Mouse (Mus musculus) mesoderm, embryonic 11.5 days (tissue): Measurements from ENCODE around the gene Clic3.
"Not testable (repeated sequence)": the region's sequence is repeated elsewhere in the genome, so short reads cannot be mapped to it uniquely, and the experiment has no call there.

Experiments
- DNase-seq: peaks from one replicate; pipeline ENCODE4 v3.0.0-alpha.2; 2012; ENCODE audit warnings: low read depth, low spot score

Gene Clic3

GRCm38 (mm10) chr2:25456205-25456953 lies at the start of gene Clic3:
Gene Clic3, plus strand, starts transcription at chr2:25456838.
- DNase-seq: no peak

GRCm38 (mm10) chr2:25408908-25409307 lies 47.7 kb upstream of the Clic3 start:
- DNase-seq: no peak

GRCm38 (mm10) chr2:25413436-25413835 lies 43.2 kb upstream of the Clic3 start:
- DNase-seq: not testable (repeated sequence)

GRCm38 (mm10) chr2:25417426-25417825 lies 39.2 kb upstream of the Clic3 start:
- DNase-seq: no peak

DNA sequence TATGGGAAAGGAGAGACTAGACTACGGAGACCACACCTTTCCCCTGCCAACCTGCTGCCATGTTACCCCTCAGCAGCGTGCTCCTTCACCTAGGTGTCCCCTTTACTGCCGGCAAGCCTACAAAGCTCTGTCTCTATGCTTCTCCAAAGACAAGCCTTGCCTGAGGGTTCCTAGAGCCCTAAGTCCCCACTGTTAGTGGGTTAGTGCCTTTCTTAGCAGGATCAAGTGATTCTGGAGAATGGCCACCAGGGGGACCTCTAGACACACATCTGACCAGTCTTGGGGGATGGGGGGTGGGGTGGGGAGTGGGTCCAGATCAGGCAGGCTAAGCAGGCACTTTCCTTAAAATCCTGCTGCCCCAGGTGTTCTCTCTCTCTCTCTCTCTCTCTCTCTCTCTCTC lies 34.7 kb upstream of the Clic3 start:
- DNase-seq: peak; percentile 81

DNA sequence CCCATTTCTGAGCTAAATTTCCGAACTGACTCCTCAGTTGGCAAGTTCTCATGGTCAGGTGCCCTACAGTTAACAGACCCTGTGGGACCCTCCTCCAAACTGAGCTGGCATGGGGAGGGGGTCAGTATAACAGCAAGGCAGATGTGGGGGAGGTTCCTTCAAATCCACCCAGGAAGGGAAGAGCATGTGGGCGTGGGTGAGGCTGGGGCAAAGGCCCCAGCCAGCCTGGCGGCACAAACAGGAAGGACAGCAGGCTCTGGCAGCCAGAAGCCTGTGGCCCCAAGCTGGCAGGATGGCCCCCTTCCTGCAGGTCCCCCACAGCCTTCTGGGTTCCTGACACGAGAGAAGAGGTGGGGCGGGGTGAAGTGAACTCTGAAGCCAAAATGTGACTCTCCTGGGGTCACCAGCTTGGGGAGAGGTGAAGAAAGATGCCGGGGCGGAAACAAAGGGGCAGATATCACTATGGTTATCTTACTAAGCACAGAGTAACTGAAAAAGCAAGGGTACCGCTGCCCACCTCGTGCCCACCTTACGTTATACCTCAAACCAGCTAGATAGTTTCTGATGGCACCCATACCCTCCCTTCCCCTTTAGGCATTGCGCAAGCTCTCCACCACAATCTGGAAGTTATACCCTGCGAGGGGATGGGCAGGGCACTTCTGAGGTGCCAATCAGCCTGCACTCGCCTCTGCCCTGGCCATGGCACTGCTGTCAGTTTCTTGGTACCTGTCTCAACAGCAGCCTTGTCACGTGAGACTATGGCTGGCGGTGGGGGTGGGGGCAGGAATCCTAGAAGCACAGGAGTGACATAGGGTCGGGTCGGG lies 33.8 kb upstream of the Clic3 start, which contains the start of gene Fut7:
Gene Fut7 (plus strand): TSS at position 681 of the 824 bp plus-strand sequence.
- DNase-seq: no peak

- DNase-seq: no peak
Measured at GRCm38 (mm10) chr2:25423626-25424025, 33.0 kb upstream of the Clic3 start.

- no peak for DNase-seq
Measured at GRCm38 (mm10) chr2:25425481-25425880, 31.2 kb upstream of the Clic3 start.

GRCm38 (mm10) chr2:25426721-25427191 lies 29.9 kb upstream of the Clic3 start:
- peak; percentile 74 for DNase-seq

DNA sequence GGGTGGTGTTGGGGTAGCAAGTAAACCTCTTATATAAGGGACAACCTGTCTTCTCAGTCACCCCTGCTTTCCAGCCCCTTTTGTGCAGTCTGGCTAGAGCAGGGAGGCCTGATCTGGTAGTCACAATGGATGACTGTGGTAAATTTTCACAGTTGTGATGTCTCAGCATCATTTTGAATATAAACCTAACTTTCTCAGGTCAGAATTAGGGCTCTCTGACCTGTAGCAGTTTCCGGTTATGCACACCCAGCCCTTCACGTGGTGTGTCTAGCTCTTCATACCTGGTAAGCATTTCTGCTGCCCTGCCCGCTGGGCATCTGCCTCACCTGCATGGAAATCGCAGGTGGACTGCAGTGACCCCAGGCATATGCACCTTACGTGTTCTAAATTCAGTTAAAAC lies 29.4 kb upstream of the Clic3 start:
- no peak for DNase-seq

GRCm38 (mm10) chr2:25428442-25429236 lies 28.0 kb upstream of the Clic3 start, which contains the start of gene Abca2:
Gene Abca2, plus strand, starts transcription at chr2:25428703.
- DNase-seq: peak; percentile 94

- DNase-seq: no peak
Measured at GRCm38 (mm10) chr2:25429435-25430180, 27.0 kb upstream of the Clic3 start.

DNA sequence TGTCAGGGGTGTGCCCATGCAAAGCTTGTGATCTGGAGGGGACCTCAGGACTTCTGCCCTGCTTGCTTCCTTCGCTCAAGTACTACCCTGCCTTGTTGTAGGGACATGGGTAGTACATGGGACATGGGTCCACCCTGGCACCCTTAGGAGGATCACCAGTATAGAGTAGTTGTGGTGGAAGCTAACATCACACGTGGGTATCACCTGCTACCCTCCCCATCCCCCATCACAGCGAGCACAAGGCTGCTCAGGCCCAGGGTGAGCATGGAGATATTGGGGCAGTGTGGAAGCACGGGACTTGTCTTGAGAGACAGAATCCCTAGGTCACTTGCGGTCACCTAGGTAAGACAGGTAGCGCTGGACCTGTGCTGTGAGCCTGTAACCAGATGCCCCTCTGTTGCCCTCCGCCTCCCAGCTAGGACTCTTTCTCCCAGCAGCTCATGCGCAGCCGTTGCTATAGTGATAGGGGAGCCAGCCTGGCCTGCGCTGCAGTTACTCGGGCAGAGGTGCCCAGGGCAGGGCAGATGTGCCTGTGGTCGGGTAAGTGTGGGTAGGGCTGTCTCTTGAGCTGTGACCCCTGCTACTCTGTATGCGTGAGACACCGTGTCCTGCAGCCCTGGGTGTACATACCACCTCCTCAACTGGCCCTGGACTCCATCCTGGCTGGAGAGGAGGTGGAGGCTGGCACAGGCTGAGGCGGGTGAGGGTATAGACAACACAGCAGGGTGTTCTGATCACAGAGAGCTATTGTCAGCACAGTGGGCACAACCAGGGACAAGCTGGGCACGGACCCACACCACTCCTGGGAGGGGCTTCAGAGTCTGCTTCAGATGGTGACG lies 26.0 kb upstream of the Clic3 start:
- DNase-seq: no peak

- DNase-seq: no peak
Measured at GRCm38 (mm10) chr2:25431308-25431855, 25.3 kb upstream of the Clic3 start.

GRCm38 (mm10) chr2:25432326-25433098 lies 24.1 kb upstream of the Clic3 start:
- no peak for DNase-seq

GRCm38 (mm10) chr2:25433101-25433500 lies 23.5 kb upstream of the Clic3 start:
- DNase-seq: no peak

GRCm38 (mm10) chr2:25434292-25434691 lies 22.3 kb upstream of the Clic3 start:
- DNase-seq: no peak

DNA sequence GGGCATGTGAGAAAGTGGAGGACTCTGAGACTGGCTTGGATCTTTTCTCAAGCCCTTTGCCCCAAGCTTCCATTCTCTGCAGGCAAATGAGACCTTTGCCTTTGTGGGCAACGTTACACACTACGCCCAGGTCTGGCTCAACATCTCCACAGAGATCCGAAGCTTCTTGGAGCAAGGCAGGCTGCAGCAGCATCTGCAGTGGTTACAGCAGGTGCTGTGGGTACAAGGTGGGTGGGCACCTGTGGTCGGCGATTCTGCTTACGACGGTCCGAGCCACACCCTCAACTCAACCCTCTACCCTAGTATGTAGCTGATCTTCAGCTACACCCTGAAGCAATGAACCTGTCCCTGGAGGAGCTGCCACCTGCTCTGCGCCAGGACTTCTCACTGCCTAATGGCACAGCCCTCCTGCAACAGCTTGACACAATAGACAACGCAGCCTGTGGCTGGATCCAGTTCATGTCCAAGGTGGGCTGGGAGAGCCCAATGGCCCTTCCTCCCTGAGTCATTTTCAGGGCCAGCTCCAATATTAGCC lies 20.3 kb upstream of the Clic3 start:
- DNase-seq: no peak

DNA sequence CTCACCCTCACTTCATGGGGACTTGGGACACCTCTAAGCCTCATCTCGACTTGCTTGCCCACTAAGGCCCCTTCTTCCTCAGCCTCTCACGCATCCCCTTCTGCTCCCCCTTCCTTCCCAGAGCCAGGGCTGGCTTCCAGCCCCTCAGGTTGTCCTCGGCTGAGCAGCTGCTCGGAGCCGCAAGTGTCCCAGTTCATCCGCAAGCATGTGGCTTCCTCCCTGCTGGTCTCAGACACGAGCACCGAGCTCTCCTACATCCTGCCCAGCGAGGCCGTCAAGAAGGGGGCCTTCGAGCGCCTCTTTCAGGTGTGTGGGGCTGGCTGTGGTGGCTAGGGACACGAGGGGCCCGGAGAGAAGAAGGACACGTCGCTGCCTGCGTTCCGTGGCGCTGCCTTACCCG lies 15.6 kb upstream of the Clic3 start:
- DNase-seq: no peak
